Mouse (Mus musculus) limb, embryonic 14.5 days (tissue): ENCODE data around the gene Zbtb5. TPM values are rescaled to one million over a fixed set of nuclear protein-coding genes. Genes with fewer than 3 reads are reported as not detected.

Experiments used
- ATAC-seq: fragments of 200-750 bp; cut with Nextera tagmentation; 2 replicates; pipeline ENCODE4 v1.8.0; 2017; ENCODE audit warnings: low read depth, moderate number of reproducible peaks, moderate TSS enrichment; ENCODE audit not compliant: low FRiP score
- DNase-seq: peaks from one replicate; pipeline ENCODE4 v3.0.0-alpha.2; 2015; ENCODE audit warnings: low spot score
- H3K27ac ChIP-seq: fragments of 300-500 bp; sonication (generic); replicated peaks from 2 replicates; pipeline ENCODE4 v1.5.1; 2014; ENCODE audit warnings: low read depth, mild to moderate bottlenecking, low read length, moderate library complexity, mixed read lengths
- H3K27me3 ChIP-seq: fragments of 300-500 bp; sonication (generic); 2 replicates; pipeline ENCODE4 v1.6.1; 2014; ENCODE audit warnings: low read length, mixed read lengths; ENCODE audit not compliant: control insufficient read depth, insufficient read depth
- H3K36me3 ChIP-seq: fragments of 300-500 bp; sonication (generic); 2 replicates; pipeline ENCODE4 v1.6.1; 2014; ENCODE audit warnings: mild to moderate bottlenecking, low read length, moderate library complexity, mixed read lengths; ENCODE audit not compliant: control insufficient read depth, insufficient read depth
- H3K4me1 ChIP-seq: fragments of 300-500 bp; sonication (generic); 2 replicates; pipeline ENCODE4 v1.6.1; 2014; ENCODE audit warnings: antibody characterized with exemption, low read length, mixed read lengths; ENCODE audit not compliant: control insufficient read depth, insufficient read depth
- H3K4me2 ChIP-seq: fragments of 300-500 bp; sonication (generic); replicated peaks from 2 replicates; pipeline ENCODE4 v1.6.1; 2014; ENCODE audit warnings: low read depth, mild to moderate bottlenecking, low read length, moderate library complexity; ENCODE audit not compliant: severe bottlenecking
- H3K4me3 ChIP-seq: fragments of 300-500 bp; sonication (generic); replicated peaks from 2 replicates; pipeline ENCODE4 v1.5.1; 2014; ENCODE audit warnings: low read length
- H3K9ac ChIP-seq: fragments of 300-500 bp; sonication (generic); 2 replicates; pipeline ENCODE4 v1.6.1; 2014; ENCODE audit warnings: mild to moderate bottlenecking, low read depth, low read length, moderate library complexity; ENCODE audit not compliant: severe bottlenecking
- H3K9me3 ChIP-seq: fragments of 300-500 bp; sonication (generic); 2 replicates; pipeline ENCODE4 v1.6.1; 2016; ENCODE audit warnings: low read length; ENCODE audit not compliant: control insufficient read depth
- POLR2A ChIP-seq: fragments of 200-500 bp; IDR thresholded peaks from 2 replicates; pipeline ENCODE4 v1.8.0; 2012; ENCODE audit warnings: inconsistent platforms, mild to moderate bottlenecking, moderate library complexity, borderline replicate concordance; ENCODE audit not compliant: insufficient read depth, insufficient read length; ENCODE audit errors: extremely low read depth
- WGBS: fragments of 180-500 bp; shearing (Covaris S2); extraction: QIAGEN DNeasy Blood & Tissue Kit; methylation state at CpG from one replicate; pipeline ENCODE4 v1.1.7; 2014; 5-methylcytosine and 5-hydroxymethylcytosine counted together
- polyA plus RNA-seq, 2 experiments: library from polyadenylated mRNA; depleted of rRNA in 1 of 2; stranded (reverse) in 1 of 2; unstranded in 1 of 2; fragments of >200 nt; fragmentation: Nextera tagmentation in 1 of 2; extraction: Ambion mirVana in 1 of 2; gene quantifications; 2 replicates each; pipeline versions ENCODE4 v1.2.1 to v1.2.3; 2012 to 2014

The Zbtb5 gene
- polyA plus RNA-seq, 2 experiments, result 16.0 to 27.4 TPM

DNA sequence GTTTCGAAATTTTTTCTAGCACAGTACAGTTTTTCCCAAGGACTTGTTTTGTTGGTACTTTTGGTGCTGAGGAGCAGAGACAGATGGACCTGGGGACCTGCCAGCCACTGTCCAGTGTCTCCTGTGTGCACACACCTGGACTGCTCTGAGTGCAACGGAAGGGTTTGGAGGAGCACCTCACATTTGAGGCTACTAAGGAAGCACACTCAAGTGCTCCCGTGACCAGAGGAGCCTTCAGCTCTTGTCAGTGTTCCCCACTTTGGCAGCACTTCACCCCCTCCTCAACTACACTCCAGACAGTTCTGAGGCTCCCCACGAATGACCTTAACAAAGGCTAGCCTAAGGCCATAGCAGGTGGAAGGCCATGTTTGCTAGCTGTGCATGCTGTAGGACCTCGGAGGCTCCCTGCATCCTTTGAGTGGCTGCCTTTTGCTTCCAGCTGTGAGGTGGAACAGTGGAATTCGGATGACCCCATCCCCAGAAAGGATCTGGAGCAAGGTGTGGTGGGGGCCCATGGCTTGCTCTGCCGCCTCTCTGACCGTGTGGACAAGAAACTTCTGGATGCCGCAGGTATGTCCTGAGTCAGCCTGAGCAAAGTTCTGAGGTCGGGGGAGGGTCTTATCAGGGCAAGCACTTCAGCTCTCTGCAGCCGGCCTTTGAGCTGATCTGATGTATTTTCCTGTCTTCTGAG is 29.6 kb downstream of the Zbtb5 start:
- Histone ChIP-seq H3K27ac (no peak overlapping the region), H3K4me1 (peaks cover 12% of the 10 kb centered on the region), H3K36me3 (peaks cover 25% of the 10 kb centered on the region), H3K9me3 (no peaks in the 10 kb centered on the region), H3K4me3 (peak overlapping the region; percentile 78; the same call in 1 of the 2 replicates), H3K9ac (peak overlapping the region; percentile 85), H3K27me3 (no peaks in the 10 kb centered on the region), H3K4me2 (peak overlapping the region; percentile 87)
- ATAC-seq (no peak), DNase-seq (no peak)
- TF ChIP-seq POLR2A, result no peak
- WGBS, result 69% methylated on average over 11 of the region's 11 CpGs

DNA sequence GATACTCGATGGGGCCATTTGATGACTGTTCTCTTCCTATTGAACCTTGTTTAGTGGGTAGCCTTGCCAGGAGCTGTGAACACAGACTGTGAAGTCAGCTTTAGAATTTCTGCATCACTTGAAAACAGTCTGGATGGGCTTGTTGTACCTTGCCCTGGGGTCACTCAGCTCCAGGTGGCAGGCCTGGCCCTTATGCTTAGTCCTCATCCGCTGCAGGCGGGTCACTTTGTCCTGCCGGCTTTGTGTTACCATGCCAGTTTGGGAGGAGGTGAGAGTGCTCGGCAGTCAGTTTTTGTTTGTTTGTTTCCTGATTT is 30.3 kb downstream of the Zbtb5 start:
- Histone ChIP-seq H3K27me3 (no peaks in the 10 kb centered on the region), H3K36me3 (peaks cover 19% of the 10 kb centered on the region), H3K9me3 (no peaks in the 10 kb centered on the region), H3K4me2 (peak overlapping the region; percentile 87), H3K9ac (peak overlapping the region; percentile 85), H3K27ac (peak overlapping the region; percentile 82; the same call in 1 of the 2 replicates), H3K4me3 (peak overlapping the region; percentile 78), H3K4me1 (peaks cover 12% of the 10 kb centered on the region)
- ATAC-seq (no peak), DNase-seq (no peak)
- TF ChIP-seq POLR2A, result no peak
- 21% methylated on average over 5 of the region's 5 CpGs for WGBS

DNA sequence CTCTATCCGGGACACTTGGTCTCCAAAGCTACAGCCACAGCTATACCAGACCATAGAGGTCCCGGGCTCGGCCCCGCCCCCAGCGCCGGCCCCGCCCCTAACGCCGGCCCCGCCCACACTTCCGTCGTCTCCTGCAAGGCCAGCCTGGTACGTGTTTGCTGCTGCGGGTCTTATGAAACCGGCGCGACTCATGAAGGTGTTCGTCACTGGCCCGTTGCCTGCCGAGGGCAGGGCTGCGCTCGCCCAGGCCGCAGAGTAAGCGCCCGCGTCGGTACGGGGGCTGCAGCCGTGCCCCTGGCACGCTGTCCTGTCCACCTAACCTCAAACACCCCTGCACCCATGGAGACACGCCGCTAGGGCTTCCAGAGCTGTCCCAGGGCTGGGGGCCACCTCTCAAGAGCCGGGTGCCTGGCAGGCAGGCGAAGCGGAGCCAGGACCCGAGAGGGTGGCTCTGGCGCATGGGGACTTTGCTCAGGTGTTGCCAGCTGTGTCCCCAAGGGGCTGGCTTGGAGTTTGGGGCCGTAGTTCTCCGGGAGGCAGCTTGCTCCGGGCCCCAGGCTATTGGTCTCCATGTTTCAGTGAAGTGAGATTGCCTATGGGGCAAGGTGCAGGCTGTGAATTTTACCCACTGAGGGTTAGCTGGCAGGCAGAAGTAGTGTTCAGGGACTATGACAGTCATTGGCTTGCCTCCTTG is 30.8 kb downstream of the Zbtb5 start, which contains the start of gene Grhpr:
Gene Grhpr, plus strand, starts transcription at position 116 of the 694 bp plus-strand sequence.
- Histone ChIP-seq H3K9ac (peak within 1 kb of the TSS; percentile 85), H3K36me3 (peaks cover 14% of the 10 kb centered on the region; the same call in 1 of the 2 replicates), H3K9me3 (no peaks in the 10 kb centered on the region), H3K27ac (peak within 1 kb of the TSS; percentile 82), H3K27me3 (no peaks in the 10 kb centered on the region), H3K4me1 (peaks cover 12% of the 10 kb centered on the region), H3K4me3 (peak within 1 kb of the TSS; percentile 78), H3K4me2 (peak within 1 kb of the TSS; percentile 87)
- ATAC-seq (peak; percentile 95), DNase-seq (peak; percentile 80)
- under 1% methylated on average over 38 of the region's 40 CpGs for WGBS
- TF ChIP-seq POLR2A, result peak; percentile 45; the same call in 1 of the 2 replicates

DNA sequence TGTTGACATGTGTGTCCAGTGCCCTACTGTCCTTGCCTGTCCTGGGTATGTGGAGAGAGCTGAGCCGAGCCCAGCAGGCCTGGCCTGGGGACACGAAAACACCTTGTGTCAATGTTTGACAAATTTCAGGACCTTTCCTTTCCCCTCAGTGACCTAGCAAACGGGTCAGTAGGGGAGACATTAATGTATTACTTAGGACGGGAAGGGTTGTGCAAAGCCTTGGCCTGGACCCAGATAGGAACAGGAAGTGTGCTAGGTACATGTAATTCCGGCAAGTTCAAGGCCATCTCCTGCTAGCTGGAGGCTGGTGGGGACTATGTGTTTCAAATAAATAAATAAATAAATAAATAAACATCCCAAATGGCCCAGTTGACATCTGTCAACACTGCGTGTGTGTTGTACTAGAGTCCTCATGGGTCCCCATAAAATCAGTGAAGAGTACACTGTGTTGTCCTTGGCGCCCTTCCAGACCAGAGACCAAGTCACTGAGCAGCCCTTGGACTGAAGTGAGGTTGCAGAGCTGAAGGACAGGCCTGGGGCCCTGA is 32.3 kb downstream of the Zbtb5 start:
- no peak overlapping the region for H3K27ac ChIP-seq
- ATAC-seq, result no peak

DNA sequence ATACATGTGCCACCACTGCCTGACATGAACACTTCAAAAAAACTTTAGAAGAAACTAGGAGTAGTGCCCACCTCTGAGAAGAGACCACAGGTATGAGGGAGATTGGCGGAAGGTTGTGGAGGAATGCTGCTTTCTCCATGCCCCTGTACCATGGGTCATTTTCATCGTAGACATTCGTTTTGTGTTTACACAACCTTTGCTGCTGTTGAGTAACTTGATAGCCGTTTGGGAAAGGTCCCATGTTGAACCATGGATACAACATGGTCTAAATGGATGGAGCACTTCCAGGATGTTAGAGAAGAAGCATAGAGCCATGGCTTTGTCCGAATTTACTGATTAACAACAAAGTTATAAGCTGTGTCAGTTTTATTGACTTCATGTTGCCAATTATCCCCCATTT is 34.0 kb downstream of the Zbtb5 start:
- TF ChIP-seq POLR2A, result no peak
- no peak for DNase-seq
- no peak for ATAC-seq
- Histone ChIP-seq H3K4me1 (peaks cover 12% of the 10 kb centered on the region), H3K4me2 (no peak overlapping the region), H3K27me3 (no peaks in the 10 kb centered on the region), H3K36me3 (no peaks in the 10 kb centered on the region), H3K9ac (no peak overlapping the region), H3K4me3 (no peak overlapping the region), H3K27ac (no peak overlapping the region), H3K9me3 (no peaks in the 10 kb centered on the region)
- WGBS, result 83% methylated on average over 5 of the region's 5 CpGs

More for the DNA sequence above, 32.3 kb downstream of the Zbtb5 start:
- Histone ChIP-seq H3K4me2 (no peak overlapping the region), H3K4me3 (no peak overlapping the region), H3K4me1 (peaks cover 12% of the 10 kb centered on the region), H3K9ac (no peak overlapping the region), H3K9me3 (no peaks in the 10 kb centered on the region), H3K36me3 (peaks cover 6% of the 10 kb centered on the region; the same call in 1 of the 2 replicates), H3K27me3 (no peaks in the 10 kb centered on the region)
- DNase-seq, result no peak
- WGBS, result 74% methylated on average over 7 of the region's 7 CpGs
- no peak for TF ChIP-seq POLR2A
